Mouse (Mus musculus): Measurements from ENCODE around the gene Bard1. TPM values are rescaled to one million over a fixed set of nuclear protein-coding genes. Genes with fewer than 3 reads are reported as not detected.

Bard1 gene
- polyA plus RNA-seq, 1 experiment from 2014 or later = 3.1 TPM

DNA sequence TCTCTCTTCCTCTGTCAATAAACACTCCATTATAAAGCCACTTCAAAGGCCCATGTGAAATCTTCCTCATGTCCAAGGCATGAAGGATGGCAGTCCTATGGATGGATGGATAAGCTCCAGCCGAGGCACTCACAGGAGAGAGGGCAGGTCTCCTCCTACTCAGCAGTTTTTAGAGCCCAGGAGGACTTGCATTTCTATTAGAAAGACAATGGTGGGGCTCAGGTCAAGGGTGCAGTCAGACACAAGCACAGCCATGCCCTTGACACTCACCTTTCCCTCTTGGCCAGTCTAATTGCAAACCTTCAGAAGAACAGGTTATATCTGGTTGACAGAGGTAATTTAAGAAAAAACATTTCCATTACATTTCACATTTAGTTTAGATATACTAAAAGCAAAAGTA is 67.4 kb downstream of the Bard1 start:
- H3K27ac ChIP-seq (replicated peaks; ENCODE audit: low read depth, low read length) = no peak overlapping the region
- H3K27me3 ChIP-seq (ENCODE audit: control insufficient read depth, insufficient read depth, low read length) = no peaks in the 10 kb centered on the region
- no peaks in the 10 kb centered on the region for H3K4me1 ChIP-seq (ENCODE audit: control insufficient read depth, insufficient read depth, low read length)
- no peak overlapping the region for H3K4me2 ChIP-seq (ENCODE audit: low read depth, severe bottlenecking)
- no peaks in the 10 kb centered on the region for H3K36me3 ChIP-seq (ENCODE audit: control insufficient read depth, insufficient read depth, low read length)
- no peak overlapping the region for H3K4me3 ChIP-seq (ENCODE audit: low read depth, low read length)
- no peak for DNase-seq (ENCODE audit: low spot score)
- ATAC-seq (ENCODE audit: insufficient number of reproducible peaks, low FRiP score, low TSS enrichment, low read depth) = no peak
- no peak overlapping the region for H3K9ac ChIP-seq (ENCODE audit: low read length)
- 46% methylated on average over 1 of the region's 1 CpGs for WGBS
- no peaks in the 10 kb centered on the region for H3K9me3 ChIP-seq (ENCODE audit: control insufficient read depth, low read length)

DNA sequence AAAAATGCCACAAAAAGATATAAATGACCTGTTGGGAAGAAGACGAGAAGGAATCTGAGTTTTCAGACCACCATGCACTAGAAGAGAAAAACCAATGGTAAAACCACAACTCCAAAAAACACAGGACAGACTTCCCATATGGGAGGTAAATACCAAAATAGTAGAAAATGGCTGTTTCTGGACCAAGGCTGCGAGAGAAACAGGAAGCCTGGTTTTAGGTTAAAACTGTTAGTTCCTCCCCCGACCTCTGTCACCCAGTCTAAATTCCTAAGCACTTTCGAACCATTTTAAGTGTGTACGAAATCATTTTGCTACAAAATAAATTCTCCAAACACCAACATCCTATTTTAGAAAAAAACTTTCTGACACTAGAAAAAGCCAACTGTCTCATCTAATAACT is 80.2 kb downstream of the Bard1 start:
- no peaks in the 10 kb centered on the region for H3K36me3 ChIP-seq (ENCODE audit: control insufficient read depth, insufficient read depth, low read length)
- DNase-seq (ENCODE audit: low spot score) (no peak), ATAC-seq (ENCODE audit: insufficient number of reproducible peaks, low FRiP score, low TSS enrichment, low read depth) (no peak)
- no peak overlapping the region for H3K4me2 ChIP-seq (ENCODE audit: low read depth, severe bottlenecking)
- H3K27me3 ChIP-seq (ENCODE audit: control insufficient read depth, insufficient read depth, low read length) = no peaks in the 10 kb centered on the region
- H3K4me3 ChIP-seq (ENCODE audit: low read depth, low read length) = no peak overlapping the region
- no peak overlapping the region for H3K9ac ChIP-seq (ENCODE audit: low read length)
- H3K4me1 ChIP-seq (ENCODE audit: control insufficient read depth, insufficient read depth, low read length) = no peaks in the 10 kb centered on the region
- no peak overlapping the region for H3K27ac ChIP-seq (replicated peaks; ENCODE audit: low read depth, low read length)
- WGBS = 87% methylated on average over 5 of the region's 5 CpGs
- no peaks in the 10 kb centered on the region for H3K9me3 ChIP-seq (ENCODE audit: control insufficient read depth, low read length)

DNA sequence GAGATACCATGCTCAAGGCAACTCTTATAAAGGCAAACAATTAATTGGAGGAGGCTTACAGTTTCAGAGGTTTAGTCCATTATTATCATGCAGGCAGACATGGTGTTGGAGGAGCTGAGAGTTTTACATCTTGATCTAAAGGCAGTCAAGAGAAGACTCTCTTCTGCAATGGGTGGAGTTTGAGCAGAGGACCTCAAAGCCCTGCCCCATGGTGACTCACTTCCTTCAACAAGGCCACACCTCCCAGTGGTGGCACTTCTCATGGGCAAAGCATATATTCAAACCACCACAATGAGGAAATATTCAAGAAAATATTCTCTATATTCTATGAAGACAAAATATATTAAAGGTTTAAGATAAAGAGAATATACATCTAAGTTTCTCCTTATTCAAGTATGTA is 88.6 kb downstream of the Bard1 start:
- no peak overlapping the region for H3K4me2 ChIP-seq (ENCODE audit: low read depth, severe bottlenecking)
- DNase-seq (ENCODE audit: low spot score) (no peak), ATAC-seq (ENCODE audit: insufficient number of reproducible peaks, low FRiP score, low TSS enrichment, low read depth) (no peak)
- H3K27me3 ChIP-seq (ENCODE audit: control insufficient read depth, insufficient read depth, low read length) = no peaks in the 10 kb centered on the region
- no peak overlapping the region for H3K4me3 ChIP-seq (ENCODE audit: low read depth, low read length)
- H3K27ac ChIP-seq (replicated peaks; ENCODE audit: low read depth, low read length) = no peak overlapping the region
- no peaks in the 10 kb centered on the region for H3K9me3 ChIP-seq (ENCODE audit: control insufficient read depth, low read length)
- no peak overlapping the region for H3K9ac ChIP-seq (ENCODE audit: low read length)
- no peaks in the 10 kb centered on the region for H3K36me3 ChIP-seq (ENCODE audit: control insufficient read depth, insufficient read depth, low read length)
- H3K4me1 ChIP-seq (ENCODE audit: control insufficient read depth, insufficient read depth, low read length) = no peaks in the 10 kb centered on the region

DNA sequence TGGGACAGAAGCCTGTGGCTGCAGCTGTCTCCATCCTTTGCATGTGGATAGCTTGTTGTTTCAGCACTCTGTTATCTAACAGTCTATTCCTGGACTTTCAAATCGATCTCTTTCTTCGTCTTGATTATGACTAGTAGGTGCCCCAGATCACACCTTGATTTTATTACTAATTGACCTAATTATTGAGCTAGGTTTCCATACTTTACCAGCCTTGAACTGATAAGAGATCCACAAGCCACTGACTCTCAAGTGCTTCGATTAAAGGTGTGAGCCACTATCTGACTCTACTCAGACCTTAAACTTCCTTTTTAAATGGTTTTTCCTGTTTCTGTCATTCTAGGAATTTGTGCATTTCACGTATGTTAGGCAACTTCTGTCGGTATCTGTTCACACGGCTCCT is 96.9 kb downstream of the Bard1 start:
- Histone ChIP-seq H3K4me1 (ENCODE audit: control insufficient read depth, insufficient read depth, low read length) (no peaks in the 10 kb centered on the region), H3K9ac (ENCODE audit: low read length) (no peak overlapping the region), H3K27me3 (ENCODE audit: control insufficient read depth, insufficient read depth, low read length) (no peaks in the 10 kb centered on the region), H3K9me3 (ENCODE audit: control insufficient read depth, low read length) (no peaks in the 10 kb centered on the region), H3K4me3 (ENCODE audit: low read depth, low read length) (no peak overlapping the region), H3K27ac (replicated peaks; ENCODE audit: low read depth, low read length) (no peak overlapping the region), H3K36me3 (ENCODE audit: control insufficient read depth, insufficient read depth, low read length) (no peaks in the 10 kb centered on the region), H3K4me2 (ENCODE audit: low read depth, severe bottlenecking) (no peak overlapping the region)
- no peak for DNase-seq (ENCODE audit: low spot score)
- 87% methylated on average over 6 of the region's 6 CpGs for WGBS
- ATAC-seq (ENCODE audit: insufficient number of reproducible peaks, low FRiP score, low TSS enrichment, low read depth) = no peak

DNA sequence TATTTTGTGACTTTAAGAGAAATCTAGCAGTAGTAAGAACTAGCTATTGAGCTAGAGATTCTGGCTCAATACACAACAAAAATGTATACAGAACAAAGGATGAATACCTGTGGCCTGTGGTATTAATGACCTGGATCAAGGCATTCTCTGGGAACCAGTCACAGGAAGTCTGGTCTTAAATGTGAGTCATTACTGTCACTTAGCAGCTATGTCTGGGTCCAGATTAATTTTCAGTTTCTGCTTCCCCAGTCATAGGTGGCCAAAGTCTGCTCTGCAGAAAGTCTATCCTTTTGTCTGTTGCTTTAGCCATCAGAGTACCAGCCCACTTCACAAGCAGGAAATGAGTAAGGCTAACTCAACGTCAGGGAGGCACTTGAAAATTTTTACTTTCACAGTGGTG is 98.8 kb downstream of the Bard1 start:
- ATAC-seq (ENCODE audit: insufficient number of reproducible peaks, low FRiP score, low TSS enrichment, low read depth) (no peak), DNase-seq (ENCODE audit: low spot score) (no peak)
- H3K9ac ChIP-seq (ENCODE audit: low read length) = no peak overlapping the region
- no peaks in the 10 kb centered on the region for H3K27me3 ChIP-seq (ENCODE audit: control insufficient read depth, insufficient read depth, low read length)
- no peak overlapping the region for H3K4me3 ChIP-seq (ENCODE audit: low read depth, low read length)
- H3K9me3 ChIP-seq (ENCODE audit: control insufficient read depth, low read length) = no peaks in the 10 kb centered on the region
- no peaks in the 10 kb centered on the region for H3K36me3 ChIP-seq (ENCODE audit: control insufficient read depth, insufficient read depth, low read length)
- no peak overlapping the region for H3K4me2 ChIP-seq (ENCODE audit: low read depth, severe bottlenecking)
- H3K4me1 ChIP-seq (ENCODE audit: control insufficient read depth, insufficient read depth, low read length) = no peaks in the 10 kb centered on the region
- WGBS = 39% methylated on average over 1 of the region's 1 CpGs
- H3K27ac ChIP-seq (replicated peaks; ENCODE audit: low read depth, low read length) = no peak overlapping the region

DNA sequence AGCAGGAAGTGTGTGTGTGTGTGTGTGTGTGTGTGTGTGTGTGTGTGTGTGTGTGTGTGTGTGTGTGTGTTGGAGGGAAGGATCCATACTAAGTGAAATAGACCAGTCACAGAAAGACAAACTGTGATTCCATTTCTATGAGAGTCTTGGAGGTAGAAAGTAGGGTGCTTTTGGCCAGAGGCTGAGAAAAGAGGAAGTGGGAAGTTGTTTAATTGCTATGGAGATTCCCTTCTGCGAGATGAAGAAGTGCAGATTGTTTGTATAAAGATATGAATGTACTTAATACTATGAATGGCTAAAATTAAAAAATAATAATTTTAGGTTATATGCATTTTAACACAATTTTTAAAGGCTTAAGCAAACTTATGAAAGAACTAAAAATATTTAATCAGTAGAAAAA is 99.2 kb downstream of the Bard1 start:
- Histone ChIP-seq H3K36me3 (ENCODE audit: control insufficient read depth, insufficient read depth, low read length) (no peaks in the 10 kb centered on the region), H3K9ac (ENCODE audit: low read length) (no peak overlapping the region), H3K4me2 (ENCODE audit: low read depth, severe bottlenecking) (no peak overlapping the region), H3K27ac (replicated peaks; ENCODE audit: low read depth, low read length) (no peak overlapping the region), H3K27me3 (ENCODE audit: control insufficient read depth, insufficient read depth, low read length) (no peaks in the 10 kb centered on the region), H3K4me3 (ENCODE audit: low read depth, low read length) (no peak overlapping the region), H3K4me1 (ENCODE audit: control insufficient read depth, insufficient read depth, low read length) (no peaks in the 10 kb centered on the region), H3K9me3 (ENCODE audit: control insufficient read depth, low read length) (no peaks in the 10 kb centered on the region)
- DNase-seq (ENCODE audit: low spot score) = no peak
- WGBS = 84% methylated on average over 1 of the region's 1 CpGs
- no peak for ATAC-seq (ENCODE audit: insufficient number of reproducible peaks, low FRiP score, low TSS enrichment, low read depth)

DNA sequence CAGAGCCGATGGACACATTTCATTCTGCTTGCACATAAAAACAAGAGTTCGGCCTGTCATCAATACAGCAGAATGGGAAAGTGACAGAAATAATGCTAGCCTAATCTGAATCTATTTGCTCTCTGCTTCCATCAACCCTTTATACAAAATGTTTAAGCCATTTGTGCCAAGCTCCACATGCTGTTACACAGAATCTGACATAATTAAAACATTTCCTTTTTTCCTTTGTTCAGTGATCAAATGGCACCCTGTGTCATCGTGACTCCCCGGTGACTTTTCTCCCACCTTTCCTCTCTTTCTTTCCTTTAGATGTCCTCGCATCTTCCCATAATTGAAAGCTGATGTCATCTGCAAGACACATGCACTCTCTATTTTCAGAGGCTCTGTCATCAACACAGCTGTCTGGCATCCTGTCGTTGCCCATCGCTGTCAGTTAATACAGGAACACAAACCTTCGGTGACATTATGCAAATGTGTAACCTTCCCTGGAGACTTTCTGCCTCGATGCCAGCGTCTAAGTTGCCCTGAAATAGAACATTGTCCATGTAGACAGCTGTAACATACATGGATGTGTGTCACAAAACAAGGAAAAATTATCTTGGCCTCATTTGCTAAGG is 105.5 kb downstream of the Bard1 start:
- 72% methylated on average over 10 of the region's 10 CpGs for WGBS

DNA sequence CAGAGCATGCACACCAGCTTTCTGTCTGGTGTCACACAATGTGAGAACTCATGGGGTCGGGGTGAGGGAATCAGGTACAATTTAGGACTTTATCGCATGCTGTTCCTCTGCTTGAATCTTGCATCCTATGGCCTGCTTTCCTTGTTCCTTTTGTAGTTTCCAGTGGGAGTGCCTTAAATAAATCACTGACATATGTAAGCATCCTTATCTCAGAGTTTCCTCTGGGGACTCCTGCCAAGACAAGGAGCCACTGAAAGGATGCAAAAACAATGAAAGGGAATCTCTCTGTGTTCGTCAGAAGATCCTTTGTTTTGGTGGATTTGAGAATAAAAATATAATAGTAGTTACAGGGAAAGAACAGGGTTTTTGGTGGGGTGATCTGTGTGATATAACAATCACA is 106.2 kb downstream of the Bard1 start:
- H3K4me2 ChIP-seq (ENCODE audit: low read depth, severe bottlenecking) = no peak overlapping the region
- H3K4me1 ChIP-seq (ENCODE audit: control insufficient read depth, insufficient read depth, low read length) = no peaks in the 10 kb centered on the region
- no peaks in the 10 kb centered on the region for H3K9me3 ChIP-seq (ENCODE audit: control insufficient read depth, low read length)
- H3K4me3 ChIP-seq (ENCODE audit: low read depth, low read length) = no peak overlapping the region
- no peak overlapping the region for H3K27ac ChIP-seq (replicated peaks; ENCODE audit: low read depth, low read length)
- DNase-seq (ENCODE audit: low spot score) = no peak
- 80% methylated on average over 3 of the region's 3 CpGs for WGBS
- no peak for ATAC-seq (ENCODE audit: insufficient number of reproducible peaks, low FRiP score, low TSS enrichment, low read depth)
- H3K27me3 ChIP-seq (ENCODE audit: control insufficient read depth, insufficient read depth, low read length) = no peaks in the 10 kb centered on the region
- no peak overlapping the region for H3K9ac ChIP-seq (ENCODE audit: low read length)
- H3K36me3 ChIP-seq (ENCODE audit: control insufficient read depth, insufficient read depth, low read length) = no peaks in the 10 kb centered on the region

More for the DNA sequence above, 105.5 kb downstream of the Bard1 start:
- no peaks in the 10 kb centered on the region for H3K27me3 ChIP-seq (ENCODE audit: control insufficient read depth, insufficient read depth, low read length)
- H3K4me1 ChIP-seq (ENCODE audit: control insufficient read depth, insufficient read depth, low read length) = no peaks in the 10 kb centered on the region
- no peak overlapping the region for H3K4me2 ChIP-seq (ENCODE audit: low read depth, severe bottlenecking)
- H3K4me3 ChIP-seq (ENCODE audit: low read depth, low read length) = no peak overlapping the region
- DNase-seq (ENCODE audit: low spot score) (no peak), ATAC-seq (ENCODE audit: insufficient number of reproducible peaks, low FRiP score, low TSS enrichment, low read depth) (no peak)
- H3K9ac ChIP-seq (ENCODE audit: low read length) = no peak overlapping the region
- H3K27ac ChIP-seq (replicated peaks; ENCODE audit: low read depth, low read length) = no peak overlapping the region
- H3K9me3 ChIP-seq (ENCODE audit: control insufficient read depth, low read length) = no peaks in the 10 kb centered on the region
- no peaks in the 10 kb centered on the region for H3K36me3 ChIP-seq (ENCODE audit: control insufficient read depth, insufficient read depth, low read length)

Data from limb, embryonic 11.5 days (tissue).